In genomic region chr2:160621661-160622211, GRCm38 (mm10) we compare ENCODE assay signal across 8 mouse cellular contexts. TPM values are rescaled to one million over a fixed set of nuclear protein-coding genes. Genes with fewer than 3 reads are reported as not detected.
A peak's percentile ranks its signal among the peaks of the same experiment; 100 is the strongest.
DNase-seq lines count a peak whose midpoint lies in the region; ATAC-seq lines count a peak whose summit lies in the region.

No protein-coding gene starts in this region.

- WGBS in limb, embryonic 15.5 days: 35% methylated on average over 5 of the region's 5 CpGs

- ATAC-seq in limb, embryonic 15.5 days (ENCODE audit: insufficient number of reproducible peaks, low FRiP score, low TSS enrichment, low read depth): no peak
- no peak for ATAC-seq in erythroid progenitor cell, adult 5-6 weeks (replicated peaks; ENCODE audit: low FRiP score, poor library complexity, severe bottlenecking)

- no peak overlapping the region for H3K9ac ChIP-seq in limb, embryonic 15.5 days

- H3K27me3 ChIP-seq in limb, embryonic 15.5 days: no peaks in the 10 kb centered on the region

- peak; percentile 64 for DNase-seq in layer of hippocampus, adult 11-12 months (ENCODE audit: low spot score)
- DNase-seq in layer of hippocampus, adult 9-10 months (ENCODE audit: low spot score): no peak
- DNase-seq in cerebellum, adult 9-11 months: peak; percentile 83
- peak; percentile 65 to 82 for DNase-seq in gastrocnemius, postnatal 4 days (ENCODE audit: low spot score in 2 of 2)
- peak; percentile 94 for DNase-seq in kidney, adult 8-10 months
- DNase-seq in right cerebral cortex, postnatal 14 days: peak; percentile 68

- no peak overlapping the region for H3K4me3 ChIP-seq in limb, embryonic 15.5 days

- no peaks in the 10 kb centered on the region for H3K9me3 ChIP-seq in limb, embryonic 15.5 days

- H3K36me3 ChIP-seq in limb, embryonic 15.5 days: no peaks in the 10 kb centered on the region

- H3K4me2 ChIP-seq in limb, embryonic 15.5 days: 0 out of 2 replicates have a peak overlapping the region, but pooled peaks have one; percentile 3

- H3K4me1 ChIP-seq in limb, embryonic 15.5 days: peaks cover 25% of the 10 kb centered on the region

- H3K27ac ChIP-seq in limb, embryonic 15.5 days: peak overlapping the region; percentile 75

RNA-seq across cellular contexts. Expression of gene Top1, which starts 24.0 kb away (rescaled TPM):
- 10 to 100 TPM; 70.6 to 73.3 TPM for total RNA-seq in gastrocnemius, postnatal 4 days (2021)
- polyA plus RNA-seq in limb, embryonic 15.5 days (2015; fragmentation: Nextera tagmentation; extraction: Ambion mirVana): 61.8 and 67.6 TPM in 2 replicates
- total RNA-seq in erythroid progenitor cell, adult 5-6 weeks (2015; ENCODE audit: low replicate concordance): 104 and 114 TPM in 2 replicates
- 172 and 184 TPM in 2 replicates for total RNA-seq in erythroid progenitor cell, adult 5-6 weeks (2017; ENCODE audit: low replicate concordance)
